Mouse (Mus musculus) mature B cell (primary cell): ENCODE results near the gene Gcnt3.

Experiments
- in situ Hi-C: fragments of 300-500 bp; cut with MboI; formaldehyde crosslinking; loops from 2 replicates; pipeline ENCODE4 v1.14.3; 2019

Gene Gcnt3

DNA sequence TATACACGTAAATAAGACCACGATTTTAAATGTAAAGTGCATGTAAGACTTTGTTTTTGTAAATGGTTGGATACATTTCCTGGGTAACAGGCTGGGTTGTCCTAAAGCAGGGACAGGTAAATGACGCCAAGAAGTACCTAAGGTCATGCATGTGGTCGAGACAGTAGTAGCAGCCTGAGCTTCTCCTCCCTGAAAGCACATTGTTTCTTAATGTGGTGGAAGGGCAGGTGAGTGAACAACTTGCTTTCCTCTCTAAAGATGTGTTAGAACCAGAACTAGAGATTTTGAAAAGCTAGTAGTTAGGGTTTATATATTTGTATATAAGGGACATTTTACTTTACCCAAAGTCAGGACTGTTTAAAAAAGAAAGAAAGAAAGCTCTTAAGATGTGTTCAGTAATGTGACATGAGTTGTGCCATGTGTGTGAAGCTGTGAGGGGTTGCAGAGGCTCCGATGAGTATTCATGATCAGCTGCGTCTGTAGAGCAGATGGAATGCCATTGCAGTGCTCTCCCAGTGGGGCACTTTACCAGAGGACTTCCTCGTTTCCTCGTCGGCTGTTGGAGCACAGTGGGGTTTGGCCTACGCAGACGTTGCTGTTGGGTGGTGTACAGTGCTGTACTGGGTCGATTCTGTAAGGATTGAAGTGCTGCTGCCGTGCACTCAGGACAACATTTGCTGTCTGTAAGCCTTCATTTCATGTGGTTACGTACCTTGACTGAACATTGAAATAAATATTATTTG, 30.2 kb downstream of the Gcnt3 start:
- in situ Hi-C loops = no loop called here

DNA sequence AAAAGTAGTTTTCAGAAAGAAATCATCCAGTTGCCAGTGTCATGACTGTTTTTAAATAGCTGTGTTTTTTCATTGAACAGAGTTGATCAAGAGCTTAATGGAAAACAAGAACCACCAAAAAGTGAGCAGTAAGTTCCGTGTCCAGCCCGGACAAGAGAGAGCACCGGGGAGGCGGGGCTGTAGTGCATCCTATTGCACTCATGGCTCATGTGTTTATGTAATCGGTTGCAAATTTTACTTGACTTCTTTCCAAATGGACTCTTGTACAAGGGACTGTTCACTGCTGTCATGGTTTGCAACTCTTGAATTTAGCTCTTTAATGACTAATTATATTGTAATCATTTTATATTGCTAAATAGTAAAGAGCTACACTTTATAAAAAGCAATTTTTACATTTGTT, 30.9 kb downstream of the Gcnt3 start:
- in situ Hi-C loops = no loop called here

DNA sequence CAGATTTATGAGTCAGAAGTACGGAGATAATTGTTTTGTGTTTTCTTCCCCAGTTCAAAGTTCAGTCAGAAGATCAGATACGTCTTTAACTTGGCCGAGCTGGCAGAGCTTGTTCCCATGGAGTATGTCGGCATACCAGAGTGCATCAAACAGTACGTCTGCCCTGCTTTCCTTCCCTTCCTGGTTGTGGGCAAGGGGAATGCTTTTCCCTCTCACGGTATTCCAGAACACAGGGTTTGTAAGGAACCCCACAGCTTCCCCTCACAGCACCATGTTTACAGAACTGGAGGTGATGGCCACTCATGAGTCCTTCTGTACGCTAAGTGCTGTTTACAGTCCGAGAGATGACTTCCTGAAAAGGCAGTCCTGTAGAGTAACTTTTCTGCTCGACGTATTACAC, 34.4 kb downstream of the Gcnt3 start:
- in situ Hi-C loops = no loop called here

GRCm38 (mm10) chr9:69999318-69999717, 38.6 kb downstream of the Gcnt3 start:
- in situ Hi-C loops = no loop called here

- in situ Hi-C loops = no loop called here
Observed at GRCm38 (mm10) chr9:69994547-69994946, 43.3 kb downstream of the Gcnt3 start.

DNA sequence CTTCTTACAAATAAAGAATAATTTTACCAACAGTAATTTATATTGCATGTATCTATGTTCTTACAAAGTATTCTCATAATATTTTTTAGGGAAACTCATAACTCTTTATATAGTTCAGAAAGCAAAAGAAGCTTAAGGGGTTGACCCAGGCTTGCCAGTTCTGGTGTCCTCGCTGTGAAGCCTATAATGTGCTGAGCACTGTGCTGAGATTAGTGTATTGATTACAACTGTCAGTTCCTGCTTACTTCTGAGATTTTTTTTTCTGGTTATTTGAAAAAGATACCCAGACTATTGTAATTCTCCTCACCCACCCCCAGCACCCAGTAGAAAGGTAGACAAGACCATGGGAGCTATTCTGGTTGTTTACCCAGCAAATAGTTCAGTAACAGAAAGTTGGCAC, 44.4 kb downstream of the Gcnt3 start:
- in situ Hi-C loops = no loop called here

DNA sequence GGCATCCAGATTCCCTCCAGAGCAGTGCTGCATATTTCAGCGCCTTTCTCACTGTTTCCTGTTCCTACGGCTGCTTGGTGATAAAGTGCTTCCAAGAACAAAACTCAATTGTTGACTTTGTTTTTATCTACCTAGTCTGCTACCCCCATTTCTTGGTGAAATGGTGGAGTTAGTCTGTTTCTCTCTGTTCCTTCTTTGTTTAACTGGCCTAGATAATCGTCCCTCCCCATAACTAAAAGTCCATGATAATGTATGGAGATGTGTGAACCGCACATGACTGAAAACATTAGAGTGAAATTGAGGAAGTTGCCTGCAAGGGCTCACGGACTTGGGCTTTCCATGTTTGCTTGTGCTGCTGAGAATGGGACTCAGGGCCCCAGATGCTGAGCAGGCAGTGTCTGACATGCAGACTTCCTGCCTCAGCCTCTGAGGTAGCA, 45.0 kb downstream of the Gcnt3 start:
- in situ Hi-C loops = no loop called here

GRCm38 (mm10) chr9:69990346-69990745, 47.5 kb downstream of the Gcnt3 start:
- in situ Hi-C loops = no loop called here

- in situ Hi-C loops = no loop called here
Observed at GRCm38 (mm10) chr9:69989303-69990121, 48.4 kb downstream of the Gcnt3 start, which contains the start of gene Bnip2. Bnip2 (plus strand) TSS chr9:69989466.

- in situ Hi-C loops = no loop called here
Observed at GRCm38 (mm10) chr9:69988706-69989302, 49.1 kb downstream of the Gcnt3 start.

DNA sequence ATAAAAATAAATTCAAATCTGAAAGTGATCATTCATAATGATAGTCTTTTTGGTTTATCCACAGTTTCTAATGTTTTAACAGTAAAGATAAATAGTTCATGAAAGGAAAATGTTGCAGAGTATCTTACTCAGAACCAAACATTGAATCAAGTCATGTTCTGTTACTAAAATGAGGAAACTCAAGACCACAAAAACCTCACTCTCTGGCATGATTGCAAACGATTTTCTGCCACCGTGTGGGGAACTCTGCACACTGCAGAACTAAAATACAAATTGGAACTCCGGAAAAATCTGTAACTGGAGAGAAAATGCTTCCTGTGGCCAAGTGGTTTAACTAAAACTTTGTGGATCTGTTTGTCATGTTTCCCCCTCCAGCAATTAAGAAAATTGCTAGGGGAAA, 50.3 kb downstream of the Gcnt3 start:
- in situ Hi-C loops = no loop called here

GRCm38 (mm10) chr9:69986571-69986970, 51.3 kb downstream of the Gcnt3 start:
- in situ Hi-C loops = no loop called here

- in situ Hi-C loops = no loop called here
Observed at GRCm38 (mm10) chr9:69986063-69986462, 51.8 kb downstream of the Gcnt3 start.

- in situ Hi-C loops = no loop called here
Observed at GRCm38 (mm10) chr9:69985526-69985925, 52.4 kb downstream of the Gcnt3 start.
